Mouse (Mus musculus) heart, postnatal 0 days (tissue): ENCODE data around the gene Mad2l2.

ENCODE experiments used
- CTCF ChIP-seq: IDR thresholded peaks from 2 replicates; pipeline ENCODE4 v1.5.1; 2016; ENCODE audit warnings: antibody characterized with exemption, control low read depth, low read depth
- EP300 ChIP-seq: IDR thresholded peaks from 2 replicates; pipeline ENCODE4 v1.6.1; 2016; ENCODE audit warnings: antibody characterized with exemption, low read depth

- TF ChIP-seq EP300: no peak
- no peak for TF ChIP-seq CTCF
Observed at GRCm38 (mm10) chr4:148165551-148165950, 35.4 kb downstream of the Mad2l2 start.
